Mouse (Mus musculus): ENCODE data around the gene Mitf. TPM values are rescaled to one million over a fixed set of nuclear protein-coding genes. Genes with fewer than 3 reads are reported as not detected.

Mitf gene
- polyA plus RNA-seq, 1 experiment from 2014 or later, result 3.0 TPM

DNA sequence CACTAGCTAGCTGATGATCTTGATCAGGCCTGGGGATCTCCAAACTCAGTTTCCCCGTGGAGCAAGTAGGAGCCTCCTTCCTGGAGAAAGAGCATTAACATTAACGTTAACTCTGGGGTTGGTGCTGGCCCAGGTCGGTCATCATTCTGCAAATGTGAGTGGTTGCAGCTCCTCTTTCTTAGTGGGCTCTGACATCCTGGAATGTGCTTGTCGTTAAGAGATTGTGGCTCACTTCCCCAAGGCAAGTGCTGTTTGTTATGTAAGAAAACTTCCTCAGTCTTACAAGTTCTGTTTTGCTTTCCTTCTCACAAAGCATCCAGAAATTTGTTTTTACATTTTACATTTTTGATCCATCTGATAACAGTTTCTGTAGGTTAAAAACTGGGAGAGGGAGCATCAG, 7.3 kb downstream of the Mitf start:
- H3K27ac ChIP-seq (replicated peaks; ENCODE audit: low read depth, low read length), result no peak overlapping the region
- 43% methylated on average over 4 of the region's 4 CpGs for WGBS
- no peak overlapping the region for H3K9ac ChIP-seq (ENCODE audit: low read depth, low read length)
- H3K4me3 ChIP-seq (ENCODE audit: low read depth, low read length), result no peak overlapping the region
- no peaks in the 10 kb centered on the region for H3K36me3 ChIP-seq (ENCODE audit: control insufficient read depth, insufficient read depth, low read length)
- H3K4me2 ChIP-seq (ENCODE audit: low read depth, low read length), result no peak overlapping the region
- no peaks in the 10 kb centered on the region for H3K9me3 ChIP-seq (ENCODE audit: control insufficient read depth, low read length)
- H3K27me3 ChIP-seq (replicated peaks; ENCODE audit: control insufficient read depth, insufficient read depth, low read length), result no peaks in the 10 kb centered on the region
- ATAC-seq (ENCODE audit: low read depth) (no peak), DNase-seq (ENCODE audit: low spot score) (no peak)
- H3K4me1 ChIP-seq (ENCODE audit: control insufficient read depth, insufficient read depth, low read length), result 0 out of 2 replicates have a peak, but pooled peaks cover 7% of the 10 kb centered on the region

DNA sequence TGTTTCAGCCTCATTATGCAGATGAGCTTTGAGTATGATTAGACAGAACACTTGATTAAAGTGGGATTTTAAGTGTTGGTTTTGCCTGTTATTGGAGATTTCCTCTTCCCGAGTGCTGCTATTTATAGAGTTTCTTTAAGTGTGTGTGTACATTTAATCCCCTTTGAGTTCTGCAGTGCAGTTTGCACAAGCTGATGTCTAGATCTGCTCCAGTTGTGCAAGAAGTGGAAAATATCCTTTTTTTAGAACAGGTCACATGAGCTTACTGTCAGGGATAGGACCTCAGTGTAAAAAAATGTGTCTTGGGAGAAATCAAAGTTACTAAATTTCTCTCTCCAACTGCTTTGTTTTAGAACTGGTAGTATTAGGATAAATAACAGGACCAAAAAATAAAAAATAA, 8.9 kb downstream of the Mitf start:
- WGBS, result 27% methylated on average over 1 of the region's 1 CpGs
- no peak for ATAC-seq (ENCODE audit: low read depth)
- Histone ChIP-seq H3K4me3 (ENCODE audit: low read depth, low read length) (no peak overlapping the region), H3K4me2 (ENCODE audit: low read depth, low read length) (no peak overlapping the region), H3K27me3 (replicated peaks; ENCODE audit: control insufficient read depth, insufficient read depth, low read length) (no peaks in the 10 kb centered on the region), H3K4me1 (ENCODE audit: control insufficient read depth, insufficient read depth, low read length) (peaks cover 7% of the 10 kb centered on the region; the same call in 1 of the 2 replicates), H3K36me3 (ENCODE audit: control insufficient read depth, insufficient read depth, low read length) (no peaks in the 10 kb centered on the region), H3K9ac (ENCODE audit: low read depth, low read length) (no peak overlapping the region), H3K27ac (replicated peaks; ENCODE audit: low read depth, low read length) (no peak overlapping the region), H3K9me3 (ENCODE audit: control insufficient read depth, low read length) (no peaks in the 10 kb centered on the region)
- DNase-seq (ENCODE audit: low spot score), result peak; percentile 29

DNA sequence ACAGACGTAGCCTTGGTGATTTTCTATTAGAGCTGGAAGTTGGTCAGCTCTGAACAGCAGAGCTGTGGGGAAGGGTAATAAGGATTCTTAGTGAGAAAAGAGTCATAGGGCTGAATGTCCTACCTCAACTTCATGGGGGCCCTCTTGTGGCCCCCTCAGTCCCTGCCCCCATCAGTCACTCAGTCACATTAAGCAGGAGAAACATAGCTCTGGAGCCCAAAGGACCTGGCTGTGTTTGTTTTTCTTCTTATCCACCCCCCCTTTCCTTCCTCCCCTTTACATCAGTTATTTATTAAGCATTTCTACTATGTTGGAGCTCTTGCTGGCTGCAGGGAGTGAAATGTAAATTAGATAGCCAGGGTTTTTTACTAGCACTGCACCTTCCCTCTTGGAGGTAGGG, 10.0 kb downstream of the Mitf start:
- no peak overlapping the region for H3K27ac ChIP-seq (replicated peaks; ENCODE audit: low read depth, low read length)

DNA sequence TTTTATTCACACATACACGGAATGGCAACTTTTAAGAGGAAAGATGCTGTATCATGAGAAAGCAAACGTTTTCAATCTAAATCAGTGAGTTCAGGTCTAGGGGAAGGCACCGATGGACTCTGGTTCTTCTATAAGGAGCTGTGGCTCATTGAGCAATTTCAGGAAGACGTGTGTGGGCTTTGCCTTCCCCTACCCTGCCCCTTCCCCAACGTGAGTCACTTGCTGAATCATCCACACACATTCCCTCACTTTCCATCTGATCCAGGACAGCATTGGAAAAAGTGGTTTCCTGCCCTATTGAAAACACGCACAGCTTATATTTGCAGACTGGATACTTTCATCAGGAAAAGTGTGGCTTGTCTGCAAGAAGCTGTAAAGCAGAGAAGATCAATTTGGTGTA, 11.3 kb downstream of the Mitf start:
- Histone ChIP-seq H3K27ac (replicated peaks; ENCODE audit: low read depth, low read length) (no peak overlapping the region), H3K4me3 (ENCODE audit: low read depth, low read length) (no peak overlapping the region), H3K4me2 (ENCODE audit: low read depth, low read length) (no peak overlapping the region), H3K9me3 (ENCODE audit: control insufficient read depth, low read length) (no peaks in the 10 kb centered on the region), H3K9ac (ENCODE audit: low read depth, low read length) (no peak overlapping the region), H3K36me3 (ENCODE audit: control insufficient read depth, insufficient read depth, low read length) (no peaks in the 10 kb centered on the region), H3K4me1 (ENCODE audit: control insufficient read depth, insufficient read depth, low read length) (peaks cover 7% of the 10 kb centered on the region; the same call in 1 of the 2 replicates), H3K27me3 (replicated peaks; ENCODE audit: control insufficient read depth, insufficient read depth, low read length) (no peaks in the 10 kb centered on the region)
- 45% methylated on average over 6 of the region's 6 CpGs for WGBS
- ATAC-seq (ENCODE audit: low read depth) (no peak), DNase-seq (ENCODE audit: low spot score) (no peak)

More for the DNA sequence above, 10.0 kb downstream of the Mitf start:
- 74% methylated on average over 1 of the region's 1 CpGs for WGBS
- no peaks in the 10 kb centered on the region for H3K36me3 ChIP-seq (ENCODE audit: control insufficient read depth, insufficient read depth, low read length)
- H3K9ac ChIP-seq (ENCODE audit: low read depth, low read length), result no peak overlapping the region
- H3K4me2 ChIP-seq (ENCODE audit: low read depth, low read length), result no peak overlapping the region
- H3K9me3 ChIP-seq (ENCODE audit: control insufficient read depth, low read length), result no peaks in the 10 kb centered on the region
- H3K4me1 ChIP-seq (ENCODE audit: control insufficient read depth, insufficient read depth, low read length), result peaks cover 7% of the 10 kb centered on the region; the same call in 1 of the 2 replicates
- ATAC-seq (ENCODE audit: low read depth) (no peak), DNase-seq (ENCODE audit: low spot score) (no peak)
- no peaks in the 10 kb centered on the region for H3K27me3 ChIP-seq (replicated peaks; ENCODE audit: control insufficient read depth, insufficient read depth, low read length)
- no peak overlapping the region for H3K4me3 ChIP-seq (ENCODE audit: low read depth, low read length)

DNA sequence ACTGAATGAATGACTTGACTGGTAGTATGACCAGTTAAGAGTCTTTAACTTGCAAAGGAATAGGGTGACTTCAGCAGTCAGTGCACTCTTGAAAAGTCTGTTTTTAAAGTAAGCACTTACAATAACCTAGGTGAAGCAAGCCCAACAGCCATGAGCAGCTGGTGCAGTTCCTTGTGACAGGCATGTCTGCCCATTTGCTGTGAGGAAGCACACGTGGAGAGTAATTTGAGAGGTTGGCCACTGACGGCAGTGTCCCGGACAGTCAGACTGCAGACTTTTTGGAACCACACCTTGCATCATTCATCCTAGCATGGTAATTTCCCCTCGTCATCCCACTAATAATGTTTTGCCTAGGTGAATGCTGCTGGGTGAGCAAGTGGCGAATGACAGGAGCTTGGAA, 12.1 kb downstream of the Mitf start:
- Histone ChIP-seq H3K27ac (replicated peaks; ENCODE audit: low read depth, low read length) (no peak overlapping the region), H3K9ac (ENCODE audit: low read depth, low read length) (no peak overlapping the region), H3K4me3 (ENCODE audit: low read depth, low read length) (no peak overlapping the region), H3K27me3 (replicated peaks; ENCODE audit: control insufficient read depth, insufficient read depth, low read length) (no peaks in the 10 kb centered on the region), H3K4me1 (ENCODE audit: control insufficient read depth, insufficient read depth, low read length) (peaks cover 7% of the 10 kb centered on the region; the same call in 1 of the 2 replicates), H3K36me3 (ENCODE audit: control insufficient read depth, insufficient read depth, low read length) (no peaks in the 10 kb centered on the region), H3K9me3 (ENCODE audit: control insufficient read depth, low read length) (no peaks in the 10 kb centered on the region), H3K4me2 (ENCODE audit: low read depth, low read length) (no peak overlapping the region)
- WGBS, result 47% methylated on average over 5 of the region's 5 CpGs
- no peak for ATAC-seq (ENCODE audit: low read depth)
- no peak for DNase-seq (ENCODE audit: low spot score)

DNA sequence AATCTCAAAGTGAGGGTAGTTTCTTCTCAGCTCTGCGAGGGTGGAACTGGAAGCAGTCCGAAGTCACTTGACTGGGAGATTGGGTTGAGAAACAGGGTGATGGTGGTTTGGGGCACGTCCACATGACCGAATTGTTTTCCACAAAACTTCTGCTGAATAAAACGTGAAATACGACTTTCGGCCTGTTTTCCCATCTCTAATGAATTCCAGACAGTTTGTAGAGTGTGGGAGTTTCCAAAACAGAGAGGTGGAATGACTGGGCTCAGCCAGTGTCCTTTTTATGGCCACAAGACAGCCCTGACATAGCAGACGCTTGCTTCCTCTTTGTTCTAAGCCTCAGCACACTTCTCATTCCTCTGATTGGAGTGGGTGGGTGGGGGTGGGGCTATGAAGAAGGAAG, 13.7 kb downstream of the Mitf start:
- Histone ChIP-seq H3K36me3 (ENCODE audit: control insufficient read depth, insufficient read depth, low read length) (no peaks in the 10 kb centered on the region), H3K4me3 (ENCODE audit: low read depth, low read length) (no peak overlapping the region), H3K9me3 (ENCODE audit: control insufficient read depth, low read length) (no peaks in the 10 kb centered on the region), H3K4me2 (ENCODE audit: low read depth, low read length) (no peak overlapping the region), H3K27ac (replicated peaks; ENCODE audit: low read depth, low read length) (peak overlapping the region; percentile 1), H3K4me1 (ENCODE audit: control insufficient read depth, insufficient read depth, low read length) (peaks cover 7% of the 10 kb centered on the region; the same call in 1 of the 2 replicates), H3K9ac (ENCODE audit: low read depth, low read length) (no peak overlapping the region), H3K27me3 (replicated peaks; ENCODE audit: control insufficient read depth, insufficient read depth, low read length) (no peaks in the 10 kb centered on the region)
- no peak for ATAC-seq (ENCODE audit: low read depth)
- 45% methylated on average over 8 of the region's 8 CpGs for WGBS
- DNase-seq (ENCODE audit: low spot score), result peak; percentile 41

DNA sequence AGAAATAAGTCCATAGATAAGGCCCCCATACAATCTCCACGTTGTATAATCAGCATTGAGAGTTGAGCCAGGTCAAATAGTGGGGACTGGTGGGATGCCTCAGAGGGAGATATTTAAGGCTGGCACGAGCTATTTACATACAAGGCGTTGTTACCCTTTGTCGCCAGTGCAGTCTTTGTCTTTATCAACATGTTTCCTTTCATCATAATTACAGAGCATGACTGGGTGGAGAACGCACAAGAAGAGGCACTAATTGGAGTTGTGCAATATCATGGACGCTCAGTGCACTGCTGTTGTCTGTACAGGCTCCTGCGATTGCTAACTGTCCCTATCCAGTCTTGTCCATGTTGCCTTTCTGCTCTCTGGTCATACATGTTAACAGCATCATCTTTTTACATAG, 15.0 kb downstream of the Mitf start:
- WGBS, result 93% methylated on average over 7 of the region's 7 CpGs
- no peak overlapping the region for H3K27ac ChIP-seq (replicated peaks; ENCODE audit: low read depth, low read length)
- ATAC-seq (ENCODE audit: low read depth) (no peak), DNase-seq (ENCODE audit: low spot score) (no peak)
- no peaks in the 10 kb centered on the region for H3K36me3 ChIP-seq (ENCODE audit: control insufficient read depth, insufficient read depth, low read length)
- H3K27me3 ChIP-seq (replicated peaks; ENCODE audit: control insufficient read depth, insufficient read depth, low read length), result no peaks in the 10 kb centered on the region
- H3K4me2 ChIP-seq (ENCODE audit: low read depth, low read length), result no peak overlapping the region
- H3K9me3 ChIP-seq (ENCODE audit: control insufficient read depth, low read length), result no peaks in the 10 kb centered on the region
- no peaks in the 10 kb centered on the region; the same call in 1 of the 2 replicates for H3K4me1 ChIP-seq (ENCODE audit: control insufficient read depth, insufficient read depth, low read length)
- H3K4me3 ChIP-seq (ENCODE audit: low read depth, low read length), result no peak overlapping the region
- H3K9ac ChIP-seq (ENCODE audit: low read depth, low read length), result no peak overlapping the region

DNA sequence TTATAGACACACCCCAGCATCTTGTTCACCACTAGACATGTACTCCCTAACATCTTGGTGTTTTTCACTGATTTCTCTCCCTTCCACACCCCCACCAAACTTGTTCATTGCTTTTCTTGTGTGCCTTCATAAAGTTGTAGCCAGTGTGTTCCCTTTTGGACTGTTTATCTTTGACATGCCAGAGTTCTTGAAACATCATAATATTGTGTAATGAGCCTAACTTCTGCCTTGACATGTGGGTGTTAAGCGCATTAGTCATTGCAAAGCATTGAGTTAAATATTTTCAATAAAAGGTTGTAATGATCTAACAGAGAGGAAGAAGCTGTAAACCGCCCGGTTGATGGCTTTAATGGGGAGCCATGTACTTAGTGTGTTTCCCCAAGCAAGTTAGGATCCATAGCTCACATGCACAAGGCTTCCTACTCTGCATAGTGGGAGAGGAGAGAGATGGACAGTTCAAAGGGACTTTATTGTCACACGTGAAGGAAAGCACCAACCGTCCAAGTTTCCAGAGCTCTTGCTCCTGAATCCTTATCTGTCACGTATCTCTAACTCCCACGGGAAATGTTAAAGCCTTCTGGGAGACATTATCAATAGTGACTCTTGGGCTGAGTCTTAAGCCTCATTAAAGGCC, 19.9 kb downstream of the Mitf start:
- Histone ChIP-seq H3K4me1 (ENCODE audit: control insufficient read depth, insufficient read depth, low read length) (peaks cover 13% of the 10 kb centered on the region), H3K9ac (ENCODE audit: low read depth, low read length) (no peak overlapping the region), H3K4me2 (ENCODE audit: low read depth, low read length) (no peak overlapping the region), H3K36me3 (ENCODE audit: control insufficient read depth, insufficient read depth, low read length) (no peaks in the 10 kb centered on the region), H3K27me3 (replicated peaks; ENCODE audit: control insufficient read depth, insufficient read depth, low read length) (no peaks in the 10 kb centered on the region), H3K27ac (replicated peaks; ENCODE audit: low read depth, low read length) (no peak overlapping the region), H3K4me3 (ENCODE audit: low read depth, low read length) (no peak overlapping the region), H3K9me3 (ENCODE audit: control insufficient read depth, low read length) (no peaks in the 10 kb centered on the region)
- no peak for ATAC-seq (ENCODE audit: low read depth)
- 81% methylated on average over 7 of the region's 7 CpGs for WGBS
- no peak for DNase-seq (ENCODE audit: low spot score)

DNA sequence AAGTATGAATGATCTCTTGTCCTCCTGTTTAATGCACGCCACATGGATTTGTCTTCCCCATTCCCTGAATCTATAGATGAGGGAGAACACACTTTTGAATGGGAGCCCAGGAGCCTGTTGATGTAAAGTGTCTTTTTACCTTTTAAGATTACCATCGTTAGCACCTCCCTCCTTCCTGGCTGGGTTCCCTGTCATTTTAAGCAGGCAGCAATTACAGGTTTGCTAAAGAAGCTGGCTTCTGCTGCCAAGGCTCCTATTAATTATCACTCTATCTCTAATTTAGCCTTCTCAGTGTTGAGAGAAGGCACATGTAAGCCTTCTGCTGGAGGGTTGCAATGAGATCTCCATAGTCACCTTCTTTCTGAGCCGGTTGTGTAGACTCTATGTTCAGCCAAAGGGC, 21.2 kb downstream of the Mitf start:
- Histone ChIP-seq H3K9ac (ENCODE audit: low read depth, low read length) (no peak overlapping the region), H3K36me3 (ENCODE audit: control insufficient read depth, insufficient read depth, low read length) (no peaks in the 10 kb centered on the region), H3K4me1 (ENCODE audit: control insufficient read depth, insufficient read depth, low read length) (peaks cover 13% of the 10 kb centered on the region), H3K4me3 (ENCODE audit: low read depth, low read length) (no peak overlapping the region), H3K9me3 (ENCODE audit: control insufficient read depth, low read length) (no peaks in the 10 kb centered on the region), H3K27me3 (replicated peaks; ENCODE audit: control insufficient read depth, insufficient read depth, low read length) (no peaks in the 10 kb centered on the region), H3K4me2 (ENCODE audit: low read depth, low read length) (no peak overlapping the region), H3K27ac (replicated peaks; ENCODE audit: low read depth, low read length) (no peak overlapping the region)
- ATAC-seq (ENCODE audit: low read depth) (no peak), DNase-seq (ENCODE audit: low spot score) (no peak)
- WGBS, result 74% methylated on average over 3 of the region's 3 CpGs
